Mouse (Mus musculus) heart, embryonic 11.5 days (tissue): ENCODE results near the gene Lima1. TPM values are rescaled to one million over a fixed set of nuclear protein-coding genes. Genes with fewer than 3 reads are reported as not detected.

ENCODE experiments used
- ATAC-seq: fragments of 200-750 bp; cut with Nextera tagmentation; replicated peaks from 2 replicates; pipeline ENCODE4 v1.8.0; 2017; ENCODE audit warnings: moderate library complexity; ENCODE audit not compliant: insufficient number of reproducible peaks, low FRiP score, low TSS enrichment
- H3K27ac ChIP-seq: fragments of 300-500 bp; sonication (generic); 2 replicates; pipeline ENCODE4 v1.5.1; 2014; ENCODE audit warnings: mild to moderate bottlenecking, low read depth, low read length
- H3K27me3 ChIP-seq: fragments of 300-500 bp; sonication (generic); 2 replicates; pipeline ENCODE4 v1.6.1; 2014; ENCODE audit warnings: mild to moderate bottlenecking, low read length, mixed read lengths; ENCODE audit not compliant: control insufficient read depth, insufficient read depth
- H3K36me3 ChIP-seq: fragments of 300-500 bp; sonication (generic); 2 replicates; pipeline ENCODE4 v1.6.1; 2014; ENCODE audit warnings: mild to moderate bottlenecking, low read length, moderate library complexity, mixed read lengths; ENCODE audit not compliant: control insufficient read depth, insufficient read depth
- H3K4me1 ChIP-seq: fragments of 300-500 bp; sonication (generic); 2 replicates; pipeline ENCODE4 v1.6.1; 2014; ENCODE audit warnings: low read length; ENCODE audit not compliant: control insufficient read depth, insufficient read depth
- H3K4me2 ChIP-seq: fragments of 300-500 bp; sonication (generic); 2 replicates; pipeline ENCODE4 v1.6.1; 2014; ENCODE audit warnings: mild to moderate bottlenecking, moderate library complexity
- H3K4me3 ChIP-seq: fragments of 300-500 bp; sonication (generic); 2 replicates; pipeline ENCODE4 v1.5.1; 2014; ENCODE audit warnings: low read depth, low read length
- H3K9ac ChIP-seq: fragments of 300-500 bp; sonication (generic); 2 replicates; pipeline ENCODE4 v1.6.1; 2014; ENCODE audit warnings: mild to moderate bottlenecking, low read depth, low read length, moderate library complexity
- H3K9me3 ChIP-seq: fragments of 300-500 bp; sonication (generic); replicated peaks from 2 replicates; pipeline ENCODE4 v1.6.1; 2016; ENCODE audit warnings: low read length; ENCODE audit not compliant: control insufficient read depth
- WGBS: fragments of 180-500 bp; shearing (Covaris S2); extraction: QIAGEN DNeasy Blood & Tissue Kit; methylation state at CpG from one replicate; pipeline ENCODE4 v1.1.7; 2014; ENCODE audit not compliant: insufficient replicate concordance; 5-methylcytosine and 5-hydroxymethylcytosine counted together
- polyA plus RNA-seq: library from polyadenylated mRNA; unstranded; fragments of >200 nt; fragmentation: Nextera tagmentation; extraction: Ambion mirVana; gene quantifications from 2 replicates; pipeline ENCODE4 v1.2.1, GENCODE M21; 2014

The Lima1 gene
- polyA plus RNA-seq, 1 experiment from 2014 or later = 24.1 TPM

DNA sequence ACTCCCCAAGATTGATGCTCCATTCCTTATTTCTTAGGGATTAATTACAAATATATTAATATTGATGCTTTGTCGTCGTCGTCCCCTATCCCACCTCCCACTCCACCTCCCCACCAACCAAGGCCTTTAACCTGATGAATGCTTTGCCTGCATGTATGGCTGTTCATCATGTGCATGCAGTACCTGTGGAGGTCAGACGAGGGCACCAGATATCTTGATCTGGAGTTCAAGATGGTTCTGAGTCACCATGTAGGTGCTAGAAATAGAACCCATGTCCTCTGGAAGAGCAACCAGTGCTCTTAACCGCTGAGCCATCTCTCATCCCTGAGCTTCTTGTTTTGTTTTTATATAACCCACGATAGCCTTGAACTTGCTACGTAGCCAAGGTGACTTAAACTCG is 11.5 kb downstream of the Lima1 start:
- Histone ChIP-seq H3K27ac (no peak overlapping the region), H3K27me3 (no peaks in the 10 kb centered on the region), H3K9me3 (no peaks in the 10 kb centered on the region), H3K4me2 (no peak overlapping the region), H3K9ac (no peak overlapping the region), H3K4me1 (peaks cover 4% of the 10 kb centered on the region), H3K4me3 (no peak overlapping the region), H3K36me3 (no peaks in the 10 kb centered on the region)
- 90% methylated on average over 8 of the region's 8 CpGs for WGBS
- ATAC-seq = no peak

DNA sequence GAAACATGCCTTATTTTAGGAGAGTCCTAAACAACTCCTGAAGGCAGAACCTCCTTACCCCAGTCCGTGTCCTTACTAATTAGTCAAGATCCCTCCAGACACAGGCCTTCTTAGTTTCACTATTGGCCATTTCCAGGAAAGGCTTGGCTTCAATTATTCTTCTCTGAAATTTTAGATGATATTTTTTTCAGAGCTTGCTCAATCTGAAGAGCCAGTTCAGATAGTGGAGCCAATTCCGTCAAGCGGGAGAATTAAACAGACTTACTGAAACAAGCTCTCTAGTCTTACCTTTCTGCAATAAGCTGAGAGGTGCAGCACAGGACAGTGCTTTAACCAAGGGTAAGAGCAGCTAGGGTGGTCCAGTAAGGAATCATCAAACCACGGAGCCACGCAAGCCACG is 11.9 kb downstream of the Lima1 start:
- Histone ChIP-seq H3K27me3 (no peaks in the 10 kb centered on the region), H3K36me3 (no peaks in the 10 kb centered on the region), H3K27ac (no peak overlapping the region), H3K4me1 (peaks cover 4% of the 10 kb centered on the region), H3K4me2 (no peak overlapping the region), H3K9ac (no peak overlapping the region), H3K4me3 (no peak overlapping the region), H3K9me3 (no peaks in the 10 kb centered on the region)
- no peak for ATAC-seq
- 95% methylated on average over 6 of the region's 6 CpGs for WGBS

DNA sequence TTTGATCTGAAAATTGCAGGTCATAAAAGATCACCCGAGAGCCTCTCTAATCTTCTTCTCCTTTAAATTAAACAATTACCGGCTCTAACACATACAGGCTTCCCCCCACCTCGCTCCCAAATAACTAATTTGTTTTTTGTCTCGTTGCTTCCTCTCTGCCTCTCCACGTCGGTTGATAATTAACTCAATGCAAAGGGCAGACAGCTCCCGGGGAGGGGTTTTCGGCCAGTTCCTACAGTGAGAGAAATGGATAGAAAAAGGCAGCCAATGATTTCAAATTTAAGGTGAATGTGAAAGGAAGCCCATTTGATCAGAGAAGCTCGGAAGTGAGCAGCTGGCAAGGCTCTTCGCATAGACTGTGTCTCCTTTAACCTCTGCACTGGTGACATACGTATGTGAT is 12.8 kb downstream of the Lima1 start:
- no peak overlapping the region for H3K9ac ChIP-seq
- ATAC-seq = no peak
- H3K27ac ChIP-seq = no peak overlapping the region
- no peaks in the 10 kb centered on the region for H3K9me3 ChIP-seq
- H3K4me1 ChIP-seq = peaks cover 4% of the 10 kb centered on the region
- H3K36me3 ChIP-seq = no peaks in the 10 kb centered on the region
- WGBS = 77% methylated on average over 11 of the region's 11 CpGs
- no peaks in the 10 kb centered on the region for H3K27me3 ChIP-seq
- H3K4me3 ChIP-seq = no peak overlapping the region
- no peak overlapping the region for H3K4me2 ChIP-seq

DNA sequence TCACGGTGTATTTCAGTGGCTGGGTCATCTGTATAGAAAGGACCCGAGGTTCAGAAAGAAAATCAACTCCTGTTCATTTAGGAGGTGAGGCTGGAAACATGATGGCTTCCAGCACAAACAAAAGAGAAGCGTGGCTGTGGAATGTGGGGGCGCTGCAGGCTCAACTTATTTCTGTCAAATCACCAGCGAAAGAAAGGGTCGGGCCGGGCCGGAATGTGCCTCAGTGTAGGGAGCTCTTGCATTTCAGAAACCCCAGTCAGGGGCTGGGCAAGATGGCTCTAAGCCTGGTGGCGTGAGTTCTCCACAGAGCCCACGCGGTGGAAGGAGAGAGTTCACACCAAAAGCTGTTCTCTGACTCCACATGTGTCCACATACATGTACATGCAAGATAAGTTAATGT is 13.3 kb downstream of the Lima1 start:
- WGBS = 40% methylated on average over 11 of the region's 11 CpGs

DNA sequence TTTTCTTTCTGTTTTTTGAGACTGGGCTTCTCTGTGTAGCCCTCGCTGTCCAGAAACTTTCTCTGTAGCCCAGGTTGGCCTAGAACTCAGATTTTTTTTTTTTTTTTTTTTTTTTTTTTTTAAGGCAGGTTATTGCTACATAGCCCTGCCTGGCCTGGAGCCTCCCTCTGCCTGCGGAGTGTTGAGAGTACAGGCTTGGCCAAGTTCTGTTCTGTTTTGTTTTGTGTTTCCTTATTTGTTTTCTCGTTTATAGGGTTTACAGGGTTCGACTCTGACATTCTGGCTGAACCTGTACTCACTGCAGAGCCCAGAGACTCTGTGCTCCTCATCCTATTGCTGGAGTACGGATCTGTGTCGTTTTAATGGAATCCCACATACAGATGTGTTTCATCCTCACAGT is 13.7 kb downstream of the Lima1 start:
- Histone ChIP-seq H3K27me3 (no peaks in the 10 kb centered on the region), H3K4me3 (no peak overlapping the region), H3K4me2 (no peak overlapping the region), H3K27ac (no peak overlapping the region), H3K9ac (no peak overlapping the region), H3K9me3 (no peaks in the 10 kb centered on the region), H3K36me3 (no peaks in the 10 kb centered on the region), H3K4me1 (peaks cover 4% of the 10 kb centered on the region)
- ATAC-seq = no peak
- WGBS = 75% methylated on average over 6 of the region's 6 CpGs

More for the DNA sequence above, 13.3 kb downstream of the Lima1 start:
- Histone ChIP-seq H3K4me2 (no peak overlapping the region), H3K36me3 (no peaks in the 10 kb centered on the region), H3K4me1 (peaks cover 4% of the 10 kb centered on the region), H3K9ac (no peak overlapping the region), H3K9me3 (no peaks in the 10 kb centered on the region), H3K27me3 (no peaks in the 10 kb centered on the region), H3K27ac (no peak overlapping the region), H3K4me3 (no peak overlapping the region)
- no peak for ATAC-seq

DNA sequence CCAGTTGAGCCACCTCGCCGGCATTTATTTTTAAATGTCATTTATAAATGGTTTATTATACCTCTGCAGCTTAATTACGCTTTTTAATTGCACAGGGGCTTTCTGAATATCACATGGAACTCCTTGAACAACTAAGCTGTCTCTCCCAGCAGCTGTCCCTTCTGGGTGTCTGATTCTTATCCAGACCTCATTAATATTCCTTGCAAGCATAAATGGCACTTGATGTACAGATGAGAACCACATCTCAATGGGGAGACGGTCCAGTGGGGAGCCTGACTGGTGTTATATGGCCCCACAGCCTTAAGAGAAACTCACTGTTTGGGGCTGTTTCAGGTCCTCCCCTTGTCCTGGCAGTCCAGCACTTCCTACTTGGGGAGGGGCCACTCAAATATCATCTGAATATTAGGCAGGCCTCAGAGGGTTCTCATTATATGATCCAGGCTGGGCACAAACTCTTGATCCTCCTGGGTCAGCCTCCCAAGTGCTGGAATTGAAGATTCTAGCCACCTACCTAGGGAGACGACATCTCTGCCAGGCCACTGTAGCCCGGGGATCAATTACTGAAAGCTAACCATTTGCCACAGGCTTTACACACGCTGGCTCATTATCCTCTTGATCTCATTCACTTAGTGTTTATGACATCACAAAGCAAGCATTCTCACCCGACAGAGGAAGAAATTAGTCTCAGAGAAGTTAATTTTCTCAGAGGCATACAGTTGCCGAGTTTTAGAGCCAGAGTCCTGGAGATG is 15.4 kb downstream of the Lima1 start:
- 59% methylated on average over 9 of the region's 9 CpGs for WGBS
- H3K36me3 ChIP-seq = no peaks in the 10 kb centered on the region

DNA sequence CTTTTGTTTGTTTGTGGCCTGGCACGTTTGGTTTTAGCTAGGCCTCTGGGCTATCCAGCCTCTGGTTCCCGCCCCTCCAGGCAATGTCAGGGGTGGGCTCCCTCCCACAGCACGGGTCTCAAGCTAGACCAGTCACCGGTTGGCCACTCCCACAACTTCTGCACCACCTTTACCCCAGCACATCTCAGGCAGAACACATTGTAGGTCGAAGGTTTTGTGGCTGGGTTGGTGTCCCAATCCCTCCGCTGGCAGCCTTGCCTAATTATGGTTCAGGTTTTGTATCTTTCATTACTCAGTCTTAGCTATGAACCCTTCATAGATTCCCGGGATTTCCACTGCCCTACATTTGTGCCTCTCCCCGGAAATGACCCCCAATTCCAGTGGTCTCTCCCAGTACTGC is 17.8 kb downstream of the Lima1 start:
- no peak for ATAC-seq
- 60% methylated on average over 8 of the region's 8 CpGs for WGBS

More for the DNA sequence above, 15.4 kb downstream of the Lima1 start:
- no peak overlapping the region for H3K9ac ChIP-seq
- H3K4me3 ChIP-seq = no peak overlapping the region
- H3K4me2 ChIP-seq = no peak overlapping the region
- H3K27me3 ChIP-seq = no peaks in the 10 kb centered on the region
- no peak for ATAC-seq
- H3K4me1 ChIP-seq = no peaks in the 10 kb centered on the region
- no peaks in the 10 kb centered on the region for H3K9me3 ChIP-seq
- H3K27ac ChIP-seq = no peak overlapping the region

DNA sequence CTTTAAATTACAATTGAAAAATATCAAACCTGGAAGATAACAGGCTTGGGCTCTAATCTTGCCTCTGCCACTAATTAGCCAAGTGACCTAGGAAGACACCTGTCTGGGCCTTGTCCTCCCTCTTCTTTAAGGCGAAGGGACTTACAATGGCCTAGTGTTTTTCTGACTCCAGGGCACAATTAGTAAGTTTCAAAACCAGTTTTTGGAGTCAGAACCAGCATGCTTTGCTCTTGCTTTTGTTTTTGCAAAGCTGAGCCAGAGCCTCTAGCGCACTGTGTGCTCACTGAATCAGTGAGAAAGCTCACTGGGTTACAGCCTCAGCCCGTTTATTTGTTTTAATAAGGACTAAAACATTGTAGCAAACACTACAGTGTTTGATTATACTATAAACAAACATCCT is 20.1 kb downstream of the Lima1 start:
- H3K4me1 ChIP-seq = no peaks in the 10 kb centered on the region; the same call in 1 of the 2 replicates
- H3K36me3 ChIP-seq = no peaks in the 10 kb centered on the region
- H3K9me3 ChIP-seq = no peaks in the 10 kb centered on the region
- H3K27ac ChIP-seq = no peak overlapping the region
- H3K27me3 ChIP-seq = no peaks in the 10 kb centered on the region
- no peak overlapping the region for H3K9ac ChIP-seq
- H3K4me3 ChIP-seq = no peak overlapping the region
- no peak overlapping the region for H3K4me2 ChIP-seq
- 68% methylated on average over 3 of the region's 3 CpGs for WGBS
- ATAC-seq = no peak

More for the DNA sequence above, 17.8 kb downstream of the Lima1 start:
- Histone ChIP-seq H3K4me3 (no peak overlapping the region), H3K4me1 (no peaks in the 10 kb centered on the region), H3K9ac (no peak overlapping the region), H3K36me3 (no peaks in the 10 kb centered on the region), H3K27ac (no peak overlapping the region), H3K9me3 (no peaks in the 10 kb centered on the region), H3K4me2 (no peak overlapping the region), H3K27me3 (no peaks in the 10 kb centered on the region)

DNA sequence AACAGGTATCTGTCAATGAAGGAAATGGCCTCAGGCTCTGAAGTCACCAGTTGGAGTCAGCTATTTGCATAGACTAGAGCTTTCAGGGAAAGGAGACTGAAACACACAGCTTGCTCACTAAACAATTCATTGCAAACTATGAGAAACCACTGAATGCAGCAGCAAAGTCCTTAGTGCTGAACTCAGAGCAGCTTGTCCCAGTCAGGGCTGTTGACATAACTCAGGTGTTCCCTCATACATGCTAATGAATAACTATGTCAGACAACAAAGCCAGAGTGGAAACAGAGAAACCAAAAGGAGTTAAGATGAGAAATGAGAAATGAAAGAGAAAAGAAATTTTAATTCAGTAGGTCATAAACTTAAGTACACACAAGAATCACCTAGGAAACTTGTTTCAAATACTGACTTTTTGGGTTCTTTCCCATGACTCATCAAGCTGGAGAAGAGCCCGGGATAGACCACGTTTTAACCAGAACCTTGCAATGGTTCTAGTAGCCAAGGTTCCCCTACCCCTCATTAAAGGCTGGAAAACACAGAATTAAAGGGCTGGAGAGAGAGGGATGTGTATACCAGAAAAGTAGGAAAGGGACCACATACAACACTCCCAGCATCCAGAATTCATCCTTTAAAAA is 22.5 kb downstream of the Lima1 start:
- Histone ChIP-seq H3K9me3 (no peaks in the 10 kb centered on the region), H3K27ac (no peak overlapping the region), H3K27me3 (no peaks in the 10 kb centered on the region), H3K4me2 (no peak overlapping the region), H3K36me3 (no peaks in the 10 kb centered on the region), H3K9ac (no peak overlapping the region), H3K4me3 (no peak overlapping the region), H3K4me1 (peaks cover 3% of the 10 kb centered on the region; the same call in 1 of the 2 replicates)
- ATAC-seq = no peak
- 83% methylated on average over 2 of the region's 2 CpGs for WGBS
